Mouse (Mus musculus) embryo, embryonic 9.5 days (tissue): Measurements from ENCODE around the gene Pcbp4.

Experiments used
- DNase-seq: peaks from one replicate; pipeline ENCODE4 v3.0.0-alpha.2; 2017; ENCODE audit errors: extremely low spot score

The Pcbp4 gene

GRCm38 (mm10) chr9:106464751-106465541, 11.9 kb downstream of the Pcbp4 start:
- peak; percentile 79 for DNase-seq

GRCm38 (mm10) chr9:106465571-106466200, 12.6 kb downstream of the Pcbp4 start, which contains the start of gene Gpr62:
TSS of gene Gpr62 (minus strand) at chr9:106465938.
- no peak for DNase-seq

GRCm38 (mm10) chr9:106466721-106467120, 13.6 kb downstream of the Pcbp4 start:
- DNase-seq: no peak

GRCm38 (mm10) chr9:106467746-106468145, 14.7 kb downstream of the Pcbp4 start:
- no peak for DNase-seq

GRCm38 (mm10) chr9:106469317-106469716, 16.2 kb downstream of the Pcbp4 start:
- DNase-seq: no peak

GRCm38 (mm10) chr9:106469776-106470175, 16.7 kb downstream of the Pcbp4 start:
- no peak for DNase-seq

- no peak for DNase-seq
These were observed 18.1 kb downstream of the Pcbp4 start for GRCm38 (mm10) chr9:106470991-106471750.

GRCm38 (mm10) chr9:106471892-106472291, 18.8 kb downstream of the Pcbp4 start:
- peak; percentile 58 for DNase-seq

- no peak for DNase-seq
These were observed 19.2 kb downstream of the Pcbp4 start for GRCm38 (mm10) chr9:106472321-106472720.

GRCm38 (mm10) chr9:106473081-106473752, 20.1 kb downstream of the Pcbp4 start:
- no peak for DNase-seq

- DNase-seq: no peak
These were observed 20.6 kb downstream of the Pcbp4 start for GRCm38 (mm10) chr9:106473753-106474105.

- DNase-seq: peak; percentile 85
These were observed 21.4 kb downstream of the Pcbp4 start for GRCm38 (mm10) chr9:106474456-106474855.

GRCm38 (mm10) chr9:106475046-106475445, 22.0 kb downstream of the Pcbp4 start:
- no peak for DNase-seq

- no peak for DNase-seq
These were observed 22.5 kb downstream of the Pcbp4 start, which contains the start of gene Rrp9 for GRCm38 (mm10) chr9:106475663-106476001. TSS of gene Rrp9 (plus strand) at chr9:106475963.

GRCm38 (mm10) chr9:106476002-106476923, 23.2 kb downstream of the Pcbp4 start:
- DNase-seq: no peak

GRCm38 (mm10) chr9:106476924-106477484, 23.9 kb downstream of the Pcbp4 start, which contains the start of gene Parp3:
TSS of gene Parp3 (minus strand) at chr9:106476949.
- DNase-seq: peak; percentile 97

GRCm38 (mm10) chr9:106477649-106478048, 24.6 kb downstream of the Pcbp4 start:
- DNase-seq: no peak

GRCm38 (mm10) chr9:106478101-106478500, 25.0 kb downstream of the Pcbp4 start:
- DNase-seq: no peak

- DNase-seq: no peak
These were observed 27.4 kb downstream of the Pcbp4 start for GRCm38 (mm10) chr9:106480541-106480940.

GRCm38 (mm10) chr9:106481075-106481474, 28.0 kb downstream of the Pcbp4 start:
- DNase-seq: no peak
